Mouse (Mus musculus) small intestine, adult 2 months (tissue): Measurements from ENCODE around the gene Mansc4. TPM values are rescaled to one million over a fixed set of nuclear protein-coding genes. Genes with fewer than 3 reads are reported as not detected.
A peak's percentile ranks its signal among the peaks of the same experiment; 100 is the strongest.

Experiments
- H3K27ac ChIP-seq: fragments of 200-500 bp; 2 replicates; pipeline ENCODE4 v1.5.1; 2012; ENCODE audit warnings: low read depth, low read length, control low read depth, inconsistent platforms; ENCODE audit not compliant: insufficient read depth
- H3K27me3 ChIP-seq: fragments of 200-500 bp; 2 replicates; pipeline ENCODE4 v1.6.1; 2012; ENCODE audit warnings: mild to moderate bottlenecking, moderate library complexity, low read length, inconsistent platforms; ENCODE audit not compliant: control insufficient read depth, insufficient read depth
- H3K36me3 ChIP-seq: fragments of 200-500 bp; 2 replicates; pipeline ENCODE4 v1.6.1; 2012; ENCODE audit warnings: mild to moderate bottlenecking, low read length, control low read depth, inconsistent platforms; ENCODE audit not compliant: control insufficient read depth, insufficient read depth
- H3K4me1 ChIP-seq: fragments of 200-500 bp; 2 replicates; pipeline ENCODE4 v1.6.1; 2012; ENCODE audit warnings: low read length, inconsistent platforms, mixed read lengths; ENCODE audit not compliant: control insufficient read depth, insufficient read depth, insufficient read length
- H3K4me3 ChIP-seq: fragments of 200-500 bp; 2 replicates; pipeline ENCODE4 v1.5.1; 2012; ENCODE audit warnings: low read depth, mild to moderate bottlenecking, control low read depth, inconsistent platforms, low read length, moderate library complexity
- CTCF ChIP-seq: fragments of 200-500 bp; IDR thresholded peaks from 2 replicates; pipeline ENCODE4 v1.5.1; 2012; ENCODE audit warnings: low read depth, mild to moderate bottlenecking, control low read depth, inconsistent platforms, low read length, moderate library complexity, mixed read lengths; ENCODE audit not compliant: insufficient replicate concordance, insufficient read length; ENCODE audit errors: extremely low read depth
- POLR2A ChIP-seq: fragments of 200-500 bp; IDR thresholded peaks from 2 replicates; pipeline ENCODE4 v1.6.1; 2012; ENCODE audit warnings: low read depth, mild to moderate bottlenecking, control low read depth, inconsistent platforms, low read length, moderate library complexity
- WGBS: fragments of 180-500 bp; shearing (Covaris S2); methylation state at CpG from one replicate; pipeline ENCODE4 v1.1.7; 2018; 5-methylcytosine and 5-hydroxymethylcytosine counted together
- polyA plus RNA-seq: library from polyadenylated mRNA; depleted of rRNA; stranded (reverse); fragments of >200 nt; gene quantifications from 2 replicates; pipeline ENCODE4 v1.2.3, GENCODE M21; 2012

Gene Mansc4
- polyA plus RNA-seq, 1 experiment = 0.24 TPM

GRCm38 (mm10) chr6:147091136-147092120 is 4.6 kb upstream of the Mansc4 start, which contains the start of gene Klhl42:
Gene Klhl42, plus strand, starts transcription at chr6:147091379.
- H3K27me3 ChIP-seq = no peaks in the 10 kb centered on the region
- peak within 1 kb of the TSS; percentile 75 for H3K27ac ChIP-seq
- TF ChIP-seq POLR2A (peak; percentile 76), CTCF (no peak)
- WGBS = under 1% methylated on average over 98 of the region's 99 CpGs
- H3K4me1 ChIP-seq = peaks cover 5% of the 10 kb centered on the region
- peak within 1 kb of the TSS; percentile 87 for H3K4me3 ChIP-seq
- H3K36me3 ChIP-seq = peaks cover 2% of the 10 kb centered on the region; the same call in 1 of the 2 replicates

GRCm38 (mm10) chr6:147090191-147090590 is 3.4 kb upstream of the Mansc4 start:
- Histone ChIP-seq H3K4me1 (peaks cover 5% of the 10 kb centered on the region), H3K36me3 (no peaks in the 10 kb centered on the region; the same call in 1 of the 2 replicates), H3K27me3 (no peaks in the 10 kb centered on the region), H3K4me3 (no peak overlapping the region), H3K27ac (no peak overlapping the region)
- TF ChIP-seq CTCF = no peak
- no peak for TF ChIP-seq POLR2A
- WGBS = 94% methylated on average over 5 of the region's 5 CpGs

GRCm38 (mm10) chr6:147088517-147088916 is 1.7 kb upstream of the Mansc4 start:
- no peak for TF ChIP-seq POLR2A
- TF ChIP-seq CTCF = no peak

GRCm38 (mm10) chr6:147087736-147088135 is 904 bp upstream of the Mansc4 start:
- TF ChIP-seq CTCF = no peak
- Histone ChIP-seq H3K4me1 (peaks cover 5% of the 10 kb centered on the region), H3K36me3 (no peaks in the 10 kb centered on the region), H3K27ac (no peak overlapping the region), H3K4me3 (no peak overlapping the region), H3K27me3 (no peaks in the 10 kb centered on the region)
- WGBS = 67% methylated on average over 6 of the region's 7 CpGs

More at GRCm38 (mm10) chr6:147088517-147088916, 1.7 kb upstream of the Mansc4 start:
- peaks cover 5% of the 10 kb centered on the region for H3K4me1 ChIP-seq
- WGBS = 80% methylated on average over 3 of the region's 3 CpGs
- no peak overlapping the region for H3K27ac ChIP-seq
- H3K4me3 ChIP-seq = no peak overlapping the region
- H3K36me3 ChIP-seq = no peaks in the 10 kb centered on the region
- no peaks in the 10 kb centered on the region for H3K27me3 ChIP-seq

GRCm38 (mm10) chr6:147085398-147086040 is 1.3 kb downstream of the Mansc4 start:
- Histone ChIP-seq H3K27me3 (no peaks in the 10 kb centered on the region), H3K4me3 (no peak overlapping the region), H3K27ac (no peak overlapping the region), H3K4me1 (no peaks in the 10 kb centered on the region; the same call in 1 of the 2 replicates), H3K36me3 (no peaks in the 10 kb centered on the region)
- 65% methylated on average over 7 of the region's 7 CpGs for WGBS
- no peak for TF ChIP-seq CTCF
- no peak for TF ChIP-seq POLR2A

GRCm38 (mm10) chr6:147079919-147080318 is 6.9 kb downstream of the Mansc4 start:
- no peak overlapping the region for H3K4me3 ChIP-seq
- no peak overlapping the region for H3K27ac ChIP-seq
- WGBS = 89% methylated on average over 10 of the region's 10 CpGs
- peaks cover 3% of the 10 kb centered on the region; the same call in 1 of the 2 replicates for H3K36me3 ChIP-seq
- no peaks in the 10 kb centered on the region for H3K27me3 ChIP-seq
- TF ChIP-seq CTCF = no peak
- no peak for TF ChIP-seq POLR2A
- H3K4me1 ChIP-seq = no peaks in the 10 kb centered on the region

GRCm38 (mm10) chr6:147076878-147077277 is 10.0 kb downstream of the Mansc4 start:
- WGBS = 92% methylated on average over 8 of the region's 8 CpGs
- no peaks in the 10 kb centered on the region for H3K27me3 ChIP-seq
- H3K4me3 ChIP-seq = no peak overlapping the region
- no peak overlapping the region for H3K27ac ChIP-seq
- H3K36me3 ChIP-seq = peaks cover 12% of the 10 kb centered on the region
- no peaks in the 10 kb centered on the region for H3K4me1 ChIP-seq
- TF ChIP-seq POLR2A = no peak
- no peak for TF ChIP-seq CTCF
